Mouse (Mus musculus) lung, postnatal 0 days (tissue): ENCODE data around the gene Gm28305. TPM values are rescaled to one million over a fixed set of nuclear protein-coding genes. Genes with fewer than 3 reads are reported as not detected.

ENCODE experiments used
- ATAC-seq: fragments of 200-750 bp; cut with Nextera tagmentation; 2 replicates; pipeline ENCODE4 v1.8.0; 2017; ENCODE audit warnings: moderate library complexity
- DNase-seq: peaks from one replicate; pipeline ENCODE4 v3.0.0-alpha.2; 2016; ENCODE audit warnings: low spot score
- H3K27ac ChIP-seq: fragments of 300-500 bp; sonication (generic); 2 replicates; pipeline ENCODE4 v1.5.1; 2014; ENCODE audit warnings: antibody characterized with exemption, mild to moderate bottlenecking, low read length, mixed read lengths
- H3K27me3 ChIP-seq: fragments of 300-500 bp; sonication (generic); replicated peaks from 2 replicates; pipeline ENCODE4 v1.6.1; 2014; ENCODE audit warnings: low read length, mixed read lengths; ENCODE audit not compliant: insufficient read depth
- H3K36me3 ChIP-seq: fragments of 300-500 bp; sonication (generic); 2 replicates; pipeline ENCODE4 v1.6.1; 2014; ENCODE audit warnings: low read length, mixed read lengths; ENCODE audit not compliant: insufficient read depth
- H3K4me1 ChIP-seq: fragments of 300-500 bp; sonication (generic); 2 replicates; pipeline ENCODE4 v1.6.1; 2014; ENCODE audit warnings: antibody characterized with exemption, low read depth, low read length, mixed read lengths; ENCODE audit not compliant: insufficient read depth
- H3K4me2 ChIP-seq: fragments of 300-500 bp; sonication (generic); replicated peaks from 2 replicates; pipeline ENCODE4 v1.6.1; 2014; ENCODE audit warnings: low read depth, mild to moderate bottlenecking, low read length, moderate library complexity, mixed read lengths
- H3K4me3 ChIP-seq: fragments of 300-500 bp; sonication (generic); 2 replicates; pipeline ENCODE4 v1.5.1; 2014; ENCODE audit warnings: low read depth, low read length
- H3K9ac ChIP-seq: fragments of 300-500 bp; sonication (generic); replicated peaks from 2 replicates; pipeline ENCODE4 v1.6.1; 2014; ENCODE audit warnings: low read depth, mild to moderate bottlenecking
- H3K9me3 ChIP-seq: fragments of 300-500 bp; sonication (generic); 2 replicates; pipeline ENCODE4 v1.6.1; 2016; ENCODE audit warnings: low read length, mixed read lengths
- CTCF ChIP-seq: IDR thresholded peaks from 2 replicates; pipeline ENCODE4 v1.5.1; 2016; ENCODE audit warnings: antibody characterized with exemption, mild to moderate bottlenecking
- EP300 ChIP-seq: IDR thresholded peaks from 2 replicates; pipeline ENCODE4 v1.6.1; 2016; ENCODE audit warnings: antibody characterized with exemption, mild to moderate bottlenecking, control low read depth
- WGBS: fragments of 180-500 bp; shearing (Covaris S2); extraction: QIAGEN DNeasy Blood & Tissue Kit; methylation state at CpG from one replicate; pipeline ENCODE4 v1.1.7; 2014; 5-methylcytosine and 5-hydroxymethylcytosine counted together
- polyA plus RNA-seq: library from polyadenylated mRNA; unstranded; fragments of >200 nt; fragmentation: Nextera tagmentation; extraction: Ambion mirVana; gene quantifications from 2 replicates; pipeline ENCODE4 v1.2.1, GENCODE M21; 2015

Gm28305 gene
- polyA plus RNA-seq, 1 experiment from 2014 or later: not detected

GRCm38 (mm10) chr9:104038266-104038665 lies 2.2 kb upstream of the Gm28305 start:
- H3K4me3 ChIP-seq: no peak overlapping the region
- TF ChIP-seq EP300 (no peak), CTCF (no peak)
- DNase-seq: no peak
- no peak overlapping the region for H3K4me2 ChIP-seq
- no peak overlapping the region for H3K27ac ChIP-seq
- H3K27me3 ChIP-seq: no peaks in the 10 kb centered on the region
- peaks cover 9% of the 10 kb centered on the region; the same call in 1 of the 2 replicates for H3K36me3 ChIP-seq
- no peak for ATAC-seq
- no peak overlapping the region for H3K9ac ChIP-seq
- 90% methylated on average over 13 of the region's 13 CpGs for WGBS
- H3K9me3 ChIP-seq: no peaks in the 10 kb centered on the region
- H3K4me1 ChIP-seq: no peaks in the 10 kb centered on the region

GRCm38 (mm10) chr9:104039031-104039695 lies 1.3 kb upstream of the Gm28305 start:
- Histone ChIP-seq H3K27me3 (no peaks in the 10 kb centered on the region), H3K4me3 (no peak overlapping the region), H3K4me1 (no peaks in the 10 kb centered on the region), H3K9me3 (no peaks in the 10 kb centered on the region), H3K4me2 (no peak overlapping the region), H3K9ac (no peak overlapping the region), H3K36me3 (peaks cover 9% of the 10 kb centered on the region; the same call in 1 of the 2 replicates), H3K27ac (no peak overlapping the region)
- no peak for TF ChIP-seq CTCF
- TF ChIP-seq EP300: no peak
- DNase-seq (no peak), ATAC-seq (no peak)
- WGBS: 89% methylated on average over 21 of the region's 21 CpGs

- TF ChIP-seq EP300 (no peak), CTCF (no peak)
- H3K4me3 ChIP-seq: no peak overlapping the region
- peaks cover 9% of the 10 kb centered on the region; the same call in 1 of the 2 replicates for H3K36me3 ChIP-seq
- no peak overlapping the region for H3K9ac ChIP-seq
- no peaks in the 10 kb centered on the region for H3K27me3 ChIP-seq
- no peaks in the 10 kb centered on the region for H3K4me1 ChIP-seq
- no peak for DNase-seq
- no peak for ATAC-seq
- no peaks in the 10 kb centered on the region for H3K9me3 ChIP-seq
- H3K4me2 ChIP-seq: no peak overlapping the region
- 61% methylated on average over 4 of the region's 4 CpGs for WGBS
- H3K27ac ChIP-seq: no peak overlapping the region
Measured at GRCm38 (mm10) chr9:104039742-104040141, 720 bp upstream of the Gm28305 start.

DNA sequence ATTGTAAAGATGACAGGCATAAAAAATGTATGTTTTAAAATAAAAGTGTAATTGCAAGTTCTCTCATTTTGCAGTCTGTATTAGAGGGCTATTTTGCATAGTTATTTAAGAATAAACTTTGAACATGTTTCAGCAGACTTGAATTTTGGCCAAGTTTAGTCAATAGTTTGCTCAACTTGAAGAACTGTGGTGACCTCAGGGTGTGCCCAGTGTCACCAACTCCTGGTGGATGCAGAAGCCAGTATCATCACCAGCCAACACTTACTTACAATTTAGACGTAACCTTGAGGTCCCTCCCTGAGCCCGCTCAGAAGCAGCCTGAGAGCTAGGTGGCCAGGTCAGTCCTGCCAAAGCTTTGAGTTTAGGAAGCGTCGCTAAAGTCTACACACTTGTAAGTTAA lies 3.2 kb downstream of the Gm28305 start:
- 77% methylated on average over 4 of the region's 4 CpGs for WGBS
- no peak overlapping the region for H3K9ac ChIP-seq
- no peak for TF ChIP-seq EP300
- TF ChIP-seq CTCF: no peak
- no peak overlapping the region for H3K4me2 ChIP-seq
- H3K4me3 ChIP-seq: no peak overlapping the region
- no peak for ATAC-seq
- peaks cover 30% of the 10 kb centered on the region; the same call in 1 of the 2 replicates for H3K36me3 ChIP-seq
- no peaks in the 10 kb centered on the region for H3K27me3 ChIP-seq
- H3K27ac ChIP-seq: no peak overlapping the region
- no peak for DNase-seq
- no peaks in the 10 kb centered on the region for H3K4me1 ChIP-seq
- no peaks in the 10 kb centered on the region for H3K9me3 ChIP-seq

GRCm38 (mm10) chr9:104051028-104051427 lies 10.6 kb downstream of the Gm28305 start:
- Histone ChIP-seq H3K27me3 (no peaks in the 10 kb centered on the region), H3K9ac (no peak overlapping the region), H3K9me3 (no peaks in the 10 kb centered on the region), H3K4me3 (no peak overlapping the region), H3K4me2 (no peak overlapping the region), H3K27ac (no peak overlapping the region), H3K4me1 (no peaks in the 10 kb centered on the region), H3K36me3 (peaks cover 67% of the 10 kb centered on the region)
- 91% methylated on average over 6 of the region's 6 CpGs for WGBS
- TF ChIP-seq CTCF: no peak
- TF ChIP-seq EP300: no peak
- ATAC-seq (no peak), DNase-seq (no peak)

- Histone ChIP-seq H3K9ac (peak within 1 kb of the TSS; percentile 81), H3K27ac (peak within 1 kb of the TSS; percentile 74), H3K36me3 (peaks cover 4% of the 10 kb centered on the region; the same call in 1 of the 2 replicates), H3K4me1 (peaks cover 3% of the 10 kb centered on the region; the same call in 1 of the 2 replicates), H3K4me2 (peak within 1 kb of the TSS; percentile 94), H3K9me3 (no peaks in the 10 kb centered on the region), H3K4me3 (peak within 1 kb of the TSS; percentile 84), H3K27me3 (no peaks in the 10 kb centered on the region)
- TF ChIP-seq CTCF (no peak), EP300 (no peak)
- ATAC-seq: peak; percentile 74
- WGBS: under 1% methylated on average over 50 of the region's 59 CpGs
- peak; percentile 84 for DNase-seq
Measured at GRCm38 (mm10) chr9:104062430-104063243, 22.2 kb downstream of the Gm28305 start, which contains the start of gene Uba5. Gene Uba5, minus strand, starts transcription at chr9:104063134.
